Mouse (Mus musculus) erythroblast, embryonic 14.5 days (primary cell): ENCODE data around the gene Kcna5.

Experiments used
- GATA1 ChIP-seq: IDR thresholded peaks from 2 replicates; pipeline ENCODE4 v1.6.1; 2012; ENCODE audit warnings: low read length, inconsistent platforms, mixed read lengths
- TAL1 ChIP-seq: IDR thresholded peaks from 3 replicates; pipeline ENCODE4 v1.6.1; 2012; ENCODE audit warnings: low read length, inconsistent platforms, mixed read lengths

DNA sequence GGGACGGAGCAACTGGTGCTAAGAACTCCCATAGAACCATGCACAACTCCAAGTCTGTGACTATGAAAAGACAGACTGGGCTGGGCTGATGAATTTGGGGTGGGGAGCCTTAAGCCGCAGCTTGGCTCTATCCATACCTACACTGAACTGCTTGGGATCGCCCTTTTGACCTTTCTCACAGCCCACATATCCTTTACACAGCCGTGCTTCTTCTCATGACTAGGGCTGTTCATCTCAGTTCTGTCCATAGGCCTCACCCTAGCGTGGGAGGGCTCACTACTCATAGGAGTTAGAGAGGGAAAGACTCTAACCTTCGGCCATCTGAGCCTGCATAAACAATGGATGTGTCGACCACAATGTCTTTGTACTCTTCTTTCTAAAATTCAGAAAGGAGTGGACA, 39.6 kb upstream of the Kcna5 start:
- TF ChIP-seq TAL1 (no peak), GATA1 (no peak)
